Mouse (Mus musculus) neural tube, embryonic 13.5 days (tissue): ENCODE results near the gene Tspan1. TPM values are rescaled to one million over a fixed set of nuclear protein-coding genes. Genes with fewer than 3 reads are reported as not detected.

Source experiments
- ATAC-seq: fragments of 200-750 bp; cut with Nextera tagmentation; 2 replicates; pipeline ENCODE4 v1.8.0; 2017; ENCODE audit warnings: low read depth, mild to moderate bottlenecking, moderate TSS enrichment, moderate library complexity
- H3K27ac ChIP-seq: fragments of 300-500 bp; sonication (generic); replicated peaks from 2 replicates; pipeline ENCODE4 v1.5.1; 2015; ENCODE audit warnings: moderate library complexity, mild to moderate bottlenecking, inconsistent platforms
- H3K27me3 ChIP-seq: fragments of 300-500 bp; sonication (generic); 2 replicates; pipeline ENCODE4 v1.6.1; 2015; ENCODE audit warnings: mild to moderate bottlenecking, inconsistent platforms
- H3K36me3 ChIP-seq: fragments of 300-500 bp; sonication (generic); 2 replicates; pipeline ENCODE4 v1.6.1; 2015; ENCODE audit warnings: mild to moderate bottlenecking, inconsistent platforms
- H3K4me1 ChIP-seq: fragments of 300-500 bp; sonication (generic); replicated peaks from 2 replicates; pipeline ENCODE4 v1.6.1; 2015; ENCODE audit warnings: inconsistent platforms
- H3K4me2 ChIP-seq: fragments of 300-500 bp; sonication (generic); 2 replicates; pipeline ENCODE4 v1.6.1; 2015; ENCODE audit warnings: inconsistent platforms, mild to moderate bottlenecking, moderate library complexity
- H3K4me3 ChIP-seq: fragments of 300-500 bp; sonication (generic); 2 replicates; pipeline ENCODE4 v1.5.1; 2015; ENCODE audit warnings: mild to moderate bottlenecking, inconsistent platforms
- H3K9ac ChIP-seq: fragments of 300-500 bp; sonication (generic); 2 replicates; pipeline ENCODE4 v1.6.1; 2015; ENCODE audit warnings: moderate library complexity, mild to moderate bottlenecking, inconsistent platforms
- H3K9me3 ChIP-seq: fragments of 300-500 bp; sonication (generic); 2 replicates; pipeline ENCODE4 v1.6.1; 2016; ENCODE audit warnings: inconsistent platforms
- WGBS: fragments of 180-500 bp; shearing (Covaris S2); methylation state at CpG from one replicate; pipeline ENCODE4 v1.1.7; 2015; 5-methylcytosine and 5-hydroxymethylcytosine counted together
- polyA plus RNA-seq: library from polyadenylated mRNA; unstranded; fragments of >200 nt; fragmentation: Nextera tagmentation; extraction: Ambion mirVana; gene quantifications from 2 replicates; pipeline ENCODE4 v1.2.1, GENCODE M21; 2015

The Tspan1 gene
- not detected in 2 replicates for polyA plus RNA-seq

DNA sequence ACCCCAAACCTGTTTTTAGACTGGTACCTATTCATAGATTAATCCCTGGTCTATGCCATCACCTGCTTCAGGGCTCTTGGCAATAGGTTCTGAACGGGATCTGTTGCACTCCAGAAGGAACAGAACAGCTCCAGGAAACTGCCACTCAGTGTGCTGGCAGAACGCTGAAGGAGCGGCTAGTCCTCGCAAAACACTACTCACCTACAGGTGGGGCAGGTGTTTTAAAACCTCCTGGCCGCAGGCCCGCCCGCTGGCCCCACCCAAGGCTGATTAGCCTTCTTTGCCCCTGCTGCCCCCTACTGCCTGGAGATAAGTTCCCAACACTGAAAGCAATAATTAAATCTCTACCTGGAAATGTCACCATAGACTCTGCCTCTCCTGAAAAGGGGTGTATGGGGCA, at the start of gene Tspan1:
Gene Tspan1, minus strand, starts transcription at position 198 of the 400 bp plus-strand sequence.
- no peak within 1 kb of the TSS for H3K27ac ChIP-seq
- WGBS: 33% methylated on average over 7 of the region's 7 CpGs
- no peaks in the 10 kb centered on the region for H3K27me3 ChIP-seq
- ATAC-seq: no peak
- H3K9me3 ChIP-seq: no peaks in the 10 kb centered on the region
- no peaks in the 10 kb centered on the region for H3K36me3 ChIP-seq
- H3K4me3 ChIP-seq: no peak within 1 kb of the TSS
- H3K4me2 ChIP-seq: no peak within 1 kb of the TSS
- no peak within 1 kb of the TSS for H3K9ac ChIP-seq
- H3K4me1 ChIP-seq: no peaks in the 10 kb centered on the region

DNA sequence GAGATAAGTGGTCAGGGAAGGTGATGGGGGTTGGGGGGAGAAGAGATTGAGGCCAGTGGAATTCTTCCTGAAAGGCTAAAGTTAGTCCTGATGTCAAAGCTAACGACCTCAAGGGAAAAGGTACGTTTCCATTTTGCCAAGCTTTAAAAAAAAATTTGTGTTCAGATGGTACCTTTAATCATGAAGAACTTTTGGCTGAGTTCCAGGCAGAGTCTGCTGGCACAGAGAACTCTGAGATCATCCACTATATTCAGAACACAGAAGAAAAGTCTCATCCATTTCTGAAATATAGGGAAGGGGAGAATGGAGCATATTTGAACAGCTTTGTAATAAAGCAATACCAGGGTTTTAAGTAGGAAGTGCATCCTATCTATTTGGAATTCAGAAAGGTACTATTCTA, 49.6 kb upstream of the Tspan1 start:
- ATAC-seq: no peak
- H3K27ac ChIP-seq: no peak overlapping the region
- no peak overlapping the region for H3K4me3 ChIP-seq
- H3K4me1 ChIP-seq: peaks cover 8% of the 10 kb centered on the region
- H3K9me3 ChIP-seq: no peaks in the 10 kb centered on the region
- no peak overlapping the region for H3K9ac ChIP-seq
- H3K36me3 ChIP-seq: no peaks in the 10 kb centered on the region
- WGBS: 59% methylated on average over 2 of the region's 2 CpGs
- no peaks in the 10 kb centered on the region for H3K27me3 ChIP-seq
- H3K4me2 ChIP-seq: no peak overlapping the region

DNA sequence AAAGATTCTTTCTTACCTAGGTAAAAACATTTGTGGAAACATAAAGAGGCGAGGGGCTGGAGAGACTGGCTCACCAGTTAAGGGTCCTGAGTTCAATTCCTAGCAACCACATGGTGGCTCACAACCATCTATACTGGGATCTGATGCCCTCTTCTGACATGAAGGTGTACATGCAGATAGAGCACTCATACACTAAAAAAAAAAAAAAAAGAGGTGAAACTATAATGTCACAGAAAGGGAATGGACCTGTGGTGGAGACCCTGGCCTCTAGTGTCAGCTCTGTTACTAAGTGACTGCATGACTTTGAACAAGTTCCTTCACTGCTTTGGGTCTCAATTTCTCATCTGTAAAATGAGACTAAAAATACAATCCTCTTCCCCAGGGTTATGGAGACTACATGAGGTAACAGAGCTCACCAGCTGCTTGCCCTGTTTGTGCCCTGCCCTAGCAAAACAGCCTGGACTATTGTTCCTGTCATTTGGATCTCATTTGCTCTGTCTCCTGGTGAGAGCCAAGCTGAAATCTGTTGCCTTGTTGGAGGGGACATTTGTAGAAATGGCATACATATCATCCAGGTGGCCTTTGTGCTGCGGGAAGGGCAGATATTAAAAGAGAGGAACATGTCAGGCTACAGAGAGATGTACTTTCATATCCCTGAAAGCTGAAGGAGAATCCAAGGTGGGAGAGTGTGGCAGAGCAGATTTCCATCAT, 48.6 kb upstream of the Tspan1 start:
- Histone ChIP-seq H3K4me3 (no peak overlapping the region), H3K27me3 (no peaks in the 10 kb centered on the region)
- 91% methylated on average over 2 of the region's 2 CpGs for WGBS

DNA sequence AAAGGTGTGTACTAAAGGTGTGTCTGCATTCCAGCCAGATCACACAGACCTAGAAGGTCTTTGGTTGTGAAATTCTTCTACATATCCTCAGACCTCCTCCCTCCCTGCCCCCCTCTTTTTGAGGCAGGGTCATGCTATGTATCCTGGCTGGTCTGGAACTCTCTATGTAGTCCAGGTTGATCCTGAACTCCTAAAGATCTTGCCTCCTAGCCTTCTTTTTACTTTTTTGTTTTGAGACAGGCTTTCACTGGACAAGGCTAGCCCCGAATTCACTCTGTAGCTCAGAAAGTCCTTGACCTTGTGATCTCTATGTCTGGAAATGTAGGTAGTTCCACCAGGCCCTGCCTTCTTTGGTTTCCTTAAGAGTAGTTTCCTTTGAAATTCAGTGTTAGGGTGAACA, 41.5 kb upstream of the Tspan1 start:
- 70% methylated on average over 1 of the region's 1 CpGs for WGBS

More for the DNA sequence above, 48.6 kb upstream of the Tspan1 start:
- no peak overlapping the region for H3K9ac ChIP-seq
- no peaks in the 10 kb centered on the region for H3K9me3 ChIP-seq
- no peak overlapping the region for H3K27ac ChIP-seq
- H3K36me3 ChIP-seq: no peaks in the 10 kb centered on the region
- H3K4me2 ChIP-seq: no peak overlapping the region
- H3K4me1 ChIP-seq: peaks cover 8% of the 10 kb centered on the region
- ATAC-seq: no peak

DNA sequence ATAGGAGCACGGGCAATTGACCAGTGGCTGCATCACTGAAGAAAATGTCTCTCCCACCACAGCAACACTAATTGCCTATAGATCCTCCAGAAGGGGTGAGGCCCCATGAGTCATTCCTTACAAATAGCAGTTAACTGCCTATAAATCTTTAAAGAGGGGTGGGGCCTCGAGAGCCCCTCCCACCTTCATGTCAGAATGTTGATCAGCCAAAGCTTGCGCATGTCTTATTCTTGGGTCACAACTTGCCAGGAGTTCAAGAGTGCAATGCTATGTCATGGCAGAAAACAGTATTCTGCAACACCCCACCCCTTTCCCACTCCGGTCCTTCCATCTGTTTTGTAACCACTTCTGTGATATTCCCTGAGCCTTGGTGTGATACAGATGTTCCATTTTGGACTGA, 39.1 kb upstream of the Tspan1 start:
- Histone ChIP-seq H3K36me3 (no peaks in the 10 kb centered on the region), H3K4me2 (no peak overlapping the region), H3K4me3 (no peak overlapping the region), H3K9ac (no peak overlapping the region), H3K27ac (no peak overlapping the region), H3K27me3 (no peaks in the 10 kb centered on the region), H3K9me3 (no peaks in the 10 kb centered on the region; the same call in 1 of the 2 replicates), H3K4me1 (no peaks in the 10 kb centered on the region)
- 53% methylated on average over 4 of the region's 4 CpGs for WGBS
- no peak for ATAC-seq

More for the DNA sequence above, 41.5 kb upstream of the Tspan1 start:
- H3K27ac ChIP-seq: no peak overlapping the region
- no peaks in the 10 kb centered on the region for H3K27me3 ChIP-seq
- no peak overlapping the region for H3K4me2 ChIP-seq
- H3K9ac ChIP-seq: no peak overlapping the region
- H3K36me3 ChIP-seq: no peaks in the 10 kb centered on the region
- ATAC-seq: no peak
- H3K4me3 ChIP-seq: no peak overlapping the region
- H3K9me3 ChIP-seq: no peaks in the 10 kb centered on the region
- H3K4me1 ChIP-seq: no peaks in the 10 kb centered on the region

DNA sequence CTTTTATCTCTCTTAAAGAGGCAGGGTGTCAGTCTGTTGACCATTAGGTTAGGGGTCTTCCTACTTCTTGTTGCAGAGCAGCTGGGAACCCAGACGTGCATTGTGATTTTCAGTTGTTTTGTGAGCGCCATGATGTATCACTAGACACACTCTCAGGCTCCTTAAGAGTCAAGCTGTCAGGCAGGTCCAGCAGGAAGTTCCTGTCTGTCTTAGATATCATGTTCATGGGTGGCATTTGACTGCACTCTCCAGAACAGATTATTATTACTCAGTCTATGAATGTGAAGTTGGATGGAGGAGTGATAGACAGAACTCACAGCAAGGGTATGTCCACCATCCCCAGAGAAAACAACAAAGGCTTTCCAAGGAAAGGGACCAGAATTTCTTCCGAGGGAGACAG, 37.0 kb upstream of the Tspan1 start:
- ATAC-seq: no peak
- no peaks in the 10 kb centered on the region for H3K4me1 ChIP-seq
- no peak overlapping the region for H3K4me3 ChIP-seq
- no peaks in the 10 kb centered on the region for H3K36me3 ChIP-seq
- no peaks in the 10 kb centered on the region; the same call in 1 of the 2 replicates for H3K9me3 ChIP-seq
- 77% methylated on average over 3 of the region's 3 CpGs for WGBS
- H3K27ac ChIP-seq: no peak overlapping the region
- H3K4me2 ChIP-seq: no peak overlapping the region
- no peak overlapping the region for H3K9ac ChIP-seq
- no peaks in the 10 kb centered on the region for H3K27me3 ChIP-seq

DNA sequence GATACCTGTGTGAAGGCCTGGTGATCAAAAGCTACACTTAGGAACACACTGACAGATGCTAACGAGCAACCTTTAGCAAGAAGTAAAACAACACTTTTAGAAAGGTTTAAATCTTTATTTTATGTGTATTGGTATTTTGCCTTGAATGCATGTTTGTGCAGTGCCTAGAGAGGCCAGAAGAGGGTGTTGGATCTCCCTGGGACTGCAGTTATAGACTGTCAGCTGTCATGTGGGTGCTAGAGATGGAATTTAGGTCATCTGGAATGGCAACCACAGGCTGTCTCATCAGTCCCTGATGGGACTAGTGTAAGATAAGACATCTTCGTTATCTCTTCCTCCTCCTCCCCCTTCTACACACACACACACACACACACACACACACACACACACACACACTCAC, 31.0 kb upstream of the Tspan1 start:
- Histone ChIP-seq H3K9me3 (no peaks in the 10 kb centered on the region; the same call in 1 of the 2 replicates), H3K36me3 (no peaks in the 10 kb centered on the region), H3K4me3 (no peak overlapping the region), H3K27me3 (no peaks in the 10 kb centered on the region), H3K9ac (no peak overlapping the region), H3K27ac (no peak overlapping the region), H3K4me2 (no peak overlapping the region), H3K4me1 (no peaks in the 10 kb centered on the region)
- no peak for ATAC-seq
- 87% methylated on average over 2 of the region's 2 CpGs for WGBS

DNA sequence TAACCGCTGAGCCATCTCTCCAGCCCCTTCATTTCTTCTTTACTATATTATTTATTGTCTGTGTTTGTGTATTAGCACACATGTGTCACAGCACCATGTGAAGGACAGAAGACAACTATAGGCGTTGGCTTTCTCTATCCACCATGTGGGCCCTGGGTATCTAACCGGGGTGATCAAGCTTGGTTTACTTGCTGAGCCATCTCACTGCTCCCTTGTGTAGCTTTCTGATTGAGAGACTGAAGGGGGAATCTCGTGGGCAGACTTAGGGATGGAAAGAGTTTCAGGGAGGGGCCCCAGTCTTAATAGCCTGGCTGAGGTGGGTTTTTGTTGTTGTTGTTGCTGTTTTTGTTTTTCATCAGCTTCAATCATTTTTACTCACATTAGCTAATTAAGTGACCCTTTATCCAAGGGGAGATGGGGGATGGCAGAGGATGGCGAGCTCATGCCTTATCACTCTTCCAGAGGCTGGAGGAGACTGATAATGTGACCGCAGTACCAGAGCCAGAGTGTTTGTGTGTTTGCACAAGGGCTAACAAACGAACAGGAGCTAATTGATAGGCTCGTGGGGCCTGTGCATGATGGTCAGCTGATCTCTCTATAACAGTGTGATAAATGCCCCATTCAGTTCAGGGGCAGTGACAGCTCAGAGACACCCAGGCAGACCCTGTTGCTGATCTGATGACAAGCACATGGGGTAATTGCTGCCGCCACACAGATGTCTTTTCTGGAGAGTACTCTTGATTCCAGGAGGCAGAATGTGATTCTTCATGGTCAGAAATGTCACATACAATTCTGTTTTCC, 26.4 kb upstream of the Tspan1 start:
- H3K36me3 ChIP-seq: no peaks in the 10 kb centered on the region
- no peak; the same call in 1 of the 2 replicates for ATAC-seq
- no peak overlapping the region for H3K4me2 ChIP-seq
- 75% methylated on average over 9 of the region's 9 CpGs for WGBS
- no peak overlapping the region for H3K9ac ChIP-seq
- no peak overlapping the region for H3K4me3 ChIP-seq
- H3K27ac ChIP-seq: no peak overlapping the region
- no peaks in the 10 kb centered on the region for H3K27me3 ChIP-seq
- H3K4me1 ChIP-seq: no peaks in the 10 kb centered on the region; the same call in 1 of the 2 replicates
- H3K9me3 ChIP-seq: no peaks in the 10 kb centered on the region

DNA sequence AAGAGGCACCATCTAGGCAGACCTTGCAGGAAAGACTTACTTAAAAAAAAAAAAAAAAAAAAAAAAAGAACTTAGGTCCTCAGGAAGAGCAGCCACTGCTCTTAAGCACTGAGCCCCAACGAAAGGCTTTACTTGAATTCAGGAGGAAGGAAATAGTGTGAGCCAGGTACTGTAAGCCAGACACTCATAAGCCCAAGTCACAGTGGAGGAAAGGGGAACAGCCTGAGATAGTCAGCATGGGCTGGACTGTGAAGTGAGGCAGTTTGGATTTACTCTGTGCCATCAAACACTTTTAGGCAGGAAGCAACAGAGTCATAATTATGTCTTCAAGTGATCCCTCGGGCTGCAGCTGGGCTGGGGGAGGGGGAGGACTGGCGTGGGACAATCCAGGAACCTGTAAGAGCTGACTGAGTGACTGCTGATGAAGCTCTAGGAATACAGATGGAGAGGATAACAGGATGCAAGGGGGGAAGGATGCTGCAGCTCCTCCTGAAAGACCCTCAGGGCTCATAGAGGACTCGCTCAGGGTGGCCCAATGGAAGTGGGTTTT, 25.0 kb upstream of the Tspan1 start:
- Histone ChIP-seq H3K4me2 (no peak overlapping the region), H3K9me3 (no peaks in the 10 kb centered on the region), H3K27ac (no peak overlapping the region), H3K9ac (no peak overlapping the region), H3K36me3 (no peaks in the 10 kb centered on the region), H3K4me3 (no peak overlapping the region), H3K27me3 (no peaks in the 10 kb centered on the region), H3K4me1 (no peaks in the 10 kb centered on the region; the same call in 1 of the 2 replicates)
- no peak for ATAC-seq
- WGBS: 41% methylated on average over 4 of the region's 4 CpGs

DNA sequence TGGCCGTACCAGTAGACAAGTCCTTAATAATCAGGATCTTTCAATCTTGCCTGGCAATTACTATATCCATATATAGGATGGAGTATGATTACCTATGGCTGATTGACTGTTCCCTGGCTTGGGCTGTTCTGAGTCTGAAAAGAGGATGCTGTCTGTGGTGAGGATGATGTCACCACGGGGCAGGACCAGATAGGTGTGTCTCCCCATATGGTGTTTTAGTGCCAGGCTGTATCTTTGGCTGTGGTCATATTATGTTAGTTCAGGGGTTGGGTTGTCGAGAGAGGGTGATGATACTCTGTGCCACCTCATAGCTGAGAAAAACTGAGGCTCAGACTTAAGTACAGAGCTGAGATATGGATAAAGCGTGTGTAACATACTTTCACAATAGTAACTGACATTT, 17.7 kb upstream of the Tspan1 start:
- WGBS: 92% methylated on average over 4 of the region's 4 CpGs
- Histone ChIP-seq H3K9ac (no peak overlapping the region), H3K36me3 (no peaks in the 10 kb centered on the region), H3K4me3 (no peak overlapping the region), H3K4me2 (no peak overlapping the region), H3K9me3 (no peaks in the 10 kb centered on the region), H3K27me3 (no peaks in the 10 kb centered on the region), H3K4me1 (peaks cover 4% of the 10 kb centered on the region), H3K27ac (no peak overlapping the region)
- no peak for ATAC-seq

DNA sequence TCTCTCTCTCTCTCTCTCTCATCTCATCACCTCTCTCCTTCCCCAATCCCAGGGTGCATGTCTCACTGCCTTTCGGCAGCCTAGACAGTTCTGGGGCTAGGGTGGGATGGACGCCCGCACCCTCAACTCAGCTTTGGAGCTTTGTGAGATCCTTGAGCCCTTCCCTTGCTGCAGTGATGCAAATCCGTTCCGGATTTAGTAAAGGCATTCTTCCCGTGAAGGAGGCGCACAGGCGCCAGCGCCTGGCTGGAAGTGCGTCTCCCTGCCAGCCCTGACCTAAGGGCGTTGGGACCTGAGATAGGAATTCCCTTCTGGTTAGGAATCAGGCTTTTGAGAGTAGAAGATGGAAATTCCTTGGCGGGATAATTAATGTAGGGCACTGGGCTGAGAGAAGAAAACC, 15.3 kb upstream of the Tspan1 start:
- WGBS: 12% methylated on average over 12 of the region's 12 CpGs
- no peak overlapping the region for H3K9ac ChIP-seq
- H3K4me2 ChIP-seq: peak overlapping the region; percentile 40
- no peak overlapping the region; the same call in 1 of the 2 replicates for H3K4me3 ChIP-seq
- H3K4me1 ChIP-seq: peaks cover 4% of the 10 kb centered on the region
- no peak overlapping the region for H3K27ac ChIP-seq
- no peaks in the 10 kb centered on the region for H3K9me3 ChIP-seq
- H3K27me3 ChIP-seq: no peaks in the 10 kb centered on the region
- no peaks in the 10 kb centered on the region for H3K36me3 ChIP-seq
- ATAC-seq: no peak

DNA sequence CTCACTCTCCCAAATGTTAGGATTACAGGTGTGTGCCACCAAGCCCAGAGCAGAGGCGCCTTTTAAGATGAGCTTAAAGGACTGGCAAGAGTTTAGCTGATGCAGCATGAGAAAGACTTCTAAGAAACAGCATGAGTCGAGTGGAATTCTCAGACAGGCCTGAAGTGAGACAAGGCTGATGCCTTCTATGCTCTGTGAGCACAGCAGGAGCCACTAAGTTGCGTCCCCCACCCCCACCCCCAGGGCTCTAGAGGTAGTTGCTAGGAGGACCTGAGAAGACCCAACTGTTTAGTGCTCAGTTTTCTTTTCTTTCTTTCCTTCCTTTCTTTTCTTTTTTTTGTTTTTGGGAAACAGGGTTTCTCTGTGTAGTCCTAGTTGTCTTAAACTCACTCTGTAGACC, 14.7 kb upstream of the Tspan1 start:
- 42% methylated on average over 3 of the region's 3 CpGs for WGBS
- Histone ChIP-seq H3K9me3 (no peaks in the 10 kb centered on the region), H3K27ac (no peak overlapping the region), H3K36me3 (no peaks in the 10 kb centered on the region), H3K4me3 (no peak overlapping the region), H3K27me3 (no peaks in the 10 kb centered on the region), H3K4me2 (no peak overlapping the region), H3K4me1 (peaks cover 9% of the 10 kb centered on the region), H3K9ac (no peak overlapping the region)
- ATAC-seq: no peak
